Mouse (Mus musculus) ES-E14 (cell line): ENCODE data around the gene St3gal5. TPM values are rescaled to one million over a fixed set of nuclear protein-coding genes. Genes with fewer than 3 reads are reported as not detected.

Experiments
- DNase-seq: peaks from one replicate; pipeline ENCODE4 v3.0.0-alpha.2; 2013; ENCODE audit warnings: low read depth, low spot score
- H3K27ac ChIP-seq: 2 replicates; pipeline ENCODE4 v1.5.1; 2012; ENCODE audit warnings: low read depth, mild to moderate bottlenecking, low read length, moderate library complexity, mixed read lengths; ENCODE audit not compliant: poor library complexity, insufficient read depth, severe bottlenecking
- H3K36me3 ChIP-seq: 2 replicates; pipeline ENCODE4 v1.6.1; 2012; ENCODE audit warnings: mild to moderate bottlenecking, low read length, moderate library complexity, mixed read lengths; ENCODE audit not compliant: control insufficient read depth, poor library complexity, insufficient read depth, severe bottlenecking
- H3K4me1 ChIP-seq, 2 experiments: fragments of 150-350 bp in 1 of 2; sonication (generic) in 1 of 2; 2 replicates each; pipeline ENCODE4 v1.6.1; 2012; ENCODE audit warnings: low read length in 2 of 2, mild to moderate bottlenecking in 1 of 2, mixed read lengths in 1 of 2; ENCODE audit not compliant: control insufficient read depth in 2 of 2, insufficient read depth in 2 of 2, poor library complexity in 1 of 2
- H3K4me3 ChIP-seq, 2 experiments: fragments of 150-350 bp in 1 of 2; sonication (generic) in 1 of 2; 2 replicates each; pipeline ENCODE4 v1.5.1; 2012; ENCODE audit warnings: low read length in 2 of 2, low read depth in 1 of 2, mild to moderate bottlenecking in 1 of 2, mixed read lengths in 1 of 2; ENCODE audit not compliant: insufficient read depth in 1 of 2, poor library complexity in 1 of 2, severe bottlenecking in 1 of 2
- H3K9ac ChIP-seq: 2 replicates; pipeline ENCODE4 v1.6.1; 2012; ENCODE audit warnings: low read depth, mild to moderate bottlenecking, low read length, mixed read lengths; ENCODE audit not compliant: poor library complexity, insufficient read depth, severe bottlenecking
- H3K9me3 ChIP-seq: fragments of 150-350 bp; sonication (generic); 2 replicates; pipeline ENCODE4 v1.6.1; 2012; ENCODE audit warnings: low read depth, mild to moderate bottlenecking, low read length; ENCODE audit not compliant: control insufficient read depth, insufficient read depth
- CHD2 ChIP-seq: IDR thresholded peaks from 2 replicates; pipeline ENCODE4 v1.6.1; 2014; ENCODE audit warnings: mild to moderate bottlenecking, low read depth, low read length, inconsistent platforms
- HCFC1 ChIP-seq: IDR thresholded peaks from 2 replicates; pipeline ENCODE4 v1.6.1; 2012; ENCODE audit warnings: low read length, inconsistent platforms, borderline replicate concordance; ENCODE audit not compliant: insufficient read depth
- MAFK ChIP-seq: IDR thresholded peaks from 2 replicates; pipeline ENCODE4 v1.6.1; 2014; ENCODE audit warnings: mild to moderate bottlenecking, low read depth, low read length, inconsistent platforms; ENCODE audit not compliant: insufficient read depth
- ZC3H11A ChIP-seq: IDR thresholded peaks from 2 replicates; pipeline ENCODE4 v1.6.1; 2012; ENCODE audit warnings: low read depth, mild to moderate bottlenecking, inconsistent platforms, low read length, borderline replicate concordance
- ZNF384 ChIP-seq: IDR thresholded peaks from 2 replicates; pipeline ENCODE4 v1.6.1; 2012; ENCODE audit warnings: low read depth, low read length, inconsistent platforms
- in situ Hi-C, 2 experiments: fragments of 600-800 bp; cut with MboI; formaldehyde crosslinking; loops; one replicate each; pipeline ENCODE4 v1.15.1; 2025; ENCODE audit warnings: low sequenced_read_pairs in 2 of 2, inconsistent platforms in 1 of 2; ENCODE audit not compliant: unreplicated experiment in 2 of 2
- total RNA-seq: library from RNA; depleted of rRNA; stranded (reverse); fragments of 300-350 nt; gene quantifications from 2 replicates; pipeline ENCODE4 v1.2.3, GENCODE M21; 2012

St3gal5 gene
- total RNA-seq, 1 experiment: 13.3 TPM

DNA sequence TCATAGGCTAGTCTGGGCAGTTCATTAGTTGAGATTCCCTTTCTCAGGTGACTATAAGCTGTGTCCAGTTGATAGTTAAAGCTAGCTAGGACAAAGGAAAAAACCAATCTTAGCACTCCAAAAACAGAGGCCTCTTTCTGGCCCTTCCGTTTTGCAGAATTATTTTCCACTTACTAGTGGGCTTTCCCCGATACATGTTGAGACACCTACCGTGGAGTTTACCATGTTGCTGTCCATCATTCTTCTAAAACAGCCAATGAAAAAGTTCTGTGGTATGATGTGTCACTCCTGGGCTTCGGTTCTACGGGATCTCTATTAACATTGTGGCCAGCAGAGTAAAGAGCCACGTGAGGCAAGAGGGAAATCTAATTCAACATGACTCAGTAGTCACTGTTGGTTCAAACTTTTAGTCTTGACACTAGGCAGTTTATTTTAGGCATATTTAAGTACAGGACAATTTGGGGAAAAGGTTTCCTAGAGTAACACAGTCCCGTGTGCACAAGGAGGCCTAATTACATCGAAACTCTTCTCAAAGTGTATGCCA lies 35.4 kb downstream of the St3gal5 start:
- TF ChIP-seq ZC3H11A: no peak
- no peak for TF ChIP-seq ZNF384
- no peak for TF ChIP-seq HCFC1
- TF ChIP-seq MAFK: no peak
- in situ Hi-C loops: no loop called here
- Histone ChIP-seq H3K27ac (no peak overlapping the region), H3K9me3 (no peaks in the 10 kb centered on the region), H3K36me3 (no peaks in the 10 kb centered on the region; the same call in 1 of the 2 replicates), H3K4me1 (no peaks in the 10 kb centered on the region), H3K4me3 (no peak overlapping the region), H3K9ac (no peak overlapping the region)
- DNase-seq: no peak

DNA sequence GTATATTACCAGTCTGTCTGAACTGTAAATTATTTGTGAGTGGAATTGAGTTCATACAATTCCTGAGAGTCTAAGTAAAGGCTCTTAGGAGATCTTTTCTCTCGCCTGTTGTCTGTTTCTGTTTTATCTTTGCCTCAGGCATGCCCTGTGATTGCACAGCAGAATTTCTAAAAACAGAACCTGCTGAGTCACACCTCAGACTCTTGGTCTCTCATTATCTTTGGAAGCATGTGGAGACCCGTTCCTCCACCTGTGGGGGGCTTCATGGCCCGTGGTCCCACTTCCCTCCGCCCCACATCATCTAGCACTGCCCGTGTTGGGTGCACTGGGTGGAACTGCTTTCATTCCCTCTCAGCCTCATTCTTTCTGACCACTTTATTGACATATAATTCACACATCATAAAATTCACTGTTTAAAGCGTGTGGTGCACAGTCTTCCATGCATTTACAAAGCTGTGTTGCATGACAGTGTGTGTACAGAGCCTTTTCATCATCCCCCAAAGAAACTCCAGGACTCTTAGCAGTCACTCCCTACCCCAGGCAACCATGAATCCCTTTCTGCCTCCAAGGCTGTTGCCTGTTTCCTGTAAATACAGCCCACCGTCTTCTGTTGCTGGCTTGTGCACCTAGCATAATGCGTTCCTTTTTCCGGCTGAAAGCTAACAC lies 37.6 kb downstream of the St3gal5 start:
- no peaks in the 10 kb centered on the region for H3K4me1 ChIP-seq
- H3K27ac ChIP-seq: no peak overlapping the region
- DNase-seq: no peak
- no peak overlapping the region for H3K4me3 ChIP-seq
- H3K9me3 ChIP-seq: no peaks in the 10 kb centered on the region
- in situ Hi-C loops: no loop called here
- TF ChIP-seq MAFK (no peak), ZNF384 (no peak), CHD2 (no peak), HCFC1 (no peak), ZC3H11A (no peak)
- no peak overlapping the region for H3K9ac ChIP-seq
- H3K36me3 ChIP-seq: no peaks in the 10 kb centered on the region; the same call in 1 of the 2 replicates

DNA sequence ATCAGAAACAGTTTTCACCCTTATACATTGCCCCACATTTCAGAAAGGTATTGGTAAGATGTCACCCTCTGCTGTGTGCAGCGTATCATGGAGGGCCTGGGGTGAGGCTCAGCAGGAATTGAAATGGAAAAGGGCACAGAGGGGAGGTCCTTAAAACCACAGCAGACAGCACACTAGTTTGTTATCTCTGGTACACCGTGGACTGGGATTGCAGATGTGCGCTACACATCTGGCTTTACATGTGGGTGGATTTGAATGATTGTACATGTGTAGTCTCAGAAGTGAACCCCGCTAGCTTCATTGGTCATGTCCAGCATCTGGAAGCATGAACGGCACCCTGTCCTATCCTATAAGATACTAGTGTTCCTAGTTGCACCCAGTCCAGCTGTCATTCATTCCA lies 38.6 kb downstream of the St3gal5 start:
- TF ChIP-seq ZC3H11A (no peak), HCFC1 (no peak)
- Histone ChIP-seq H3K4me1 (no peaks in the 10 kb centered on the region), H3K27ac (no peak overlapping the region), H3K4me3 (no peak overlapping the region), H3K9ac (no peak overlapping the region), H3K9me3 (no peaks in the 10 kb centered on the region), H3K36me3 (no peaks in the 10 kb centered on the region; the same call in 1 of the 2 replicates)
- no peak for DNase-seq
- in situ Hi-C loops: no loop called here

DNA sequence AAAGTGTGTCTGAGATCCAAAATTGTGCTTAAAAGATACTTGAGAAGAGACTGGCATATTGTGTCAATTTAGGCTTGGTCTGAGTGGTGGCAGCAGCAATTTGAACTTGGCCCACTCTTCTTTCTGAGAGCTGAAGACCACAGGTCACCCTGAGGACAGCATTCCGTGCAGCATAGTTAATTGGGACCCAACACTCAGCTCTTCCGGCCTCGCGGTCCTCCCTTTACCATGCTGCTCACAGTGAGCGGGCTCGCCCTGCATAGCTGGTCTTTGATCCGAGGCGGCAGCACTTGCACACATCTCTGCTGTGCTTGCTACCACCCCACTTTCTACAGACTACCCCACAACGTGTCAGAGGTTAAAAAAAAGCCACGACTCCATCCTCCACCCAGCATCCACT lies 39.2 kb downstream of the St3gal5 start:
- Histone ChIP-seq H3K27ac (no peak overlapping the region), H3K9ac (no peak overlapping the region), H3K9me3 (no peaks in the 10 kb centered on the region), H3K36me3 (no peaks in the 10 kb centered on the region; the same call in 1 of the 2 replicates), H3K4me3 (no peak overlapping the region), H3K4me1 (no peaks in the 10 kb centered on the region)
- in situ Hi-C loops: no loop called here
- DNase-seq: no peak
- TF ChIP-seq HCFC1 (no peak), CHD2 (no peak), MAFK (no peak), ZC3H11A (no peak), ZNF384 (no peak)

DNA sequence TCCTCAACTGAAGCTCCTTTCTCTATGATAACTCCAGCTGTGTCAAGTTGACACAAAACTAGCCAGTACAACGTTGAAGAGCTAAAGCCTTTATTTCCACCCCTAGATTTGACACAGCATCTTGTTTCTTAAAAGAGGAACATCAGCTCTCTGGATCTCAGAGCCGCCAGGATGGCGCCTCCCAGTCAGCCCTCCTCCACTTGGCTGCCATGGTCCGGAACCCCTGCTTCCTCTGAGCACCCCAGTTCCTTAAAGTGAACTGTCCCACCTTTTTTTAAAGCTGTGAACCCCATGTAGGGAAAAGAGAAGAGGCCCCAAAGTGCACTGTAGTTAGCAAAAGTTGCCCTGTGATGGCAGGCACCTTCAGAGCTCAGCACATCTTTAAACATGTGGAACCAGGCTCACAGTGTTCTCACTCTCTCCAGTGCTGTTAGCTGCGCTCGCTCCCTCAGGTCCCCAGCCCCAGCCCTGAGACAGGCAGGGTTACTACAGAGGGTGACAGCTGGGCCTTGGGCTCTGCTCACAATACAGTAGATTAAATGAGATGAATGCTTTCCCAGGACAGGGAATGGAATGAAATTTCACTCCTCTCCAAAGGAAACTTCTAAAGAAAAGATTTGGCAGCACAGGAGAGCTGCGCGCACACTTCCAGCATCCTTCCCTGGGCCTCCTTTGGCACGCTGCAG lies 42.3 kb downstream of the St3gal5 start:
- H3K27ac ChIP-seq: no peak overlapping the region
- H3K4me1 ChIP-seq: no peaks in the 10 kb centered on the region
- TF ChIP-seq CHD2 (no peak), MAFK (no peak), HCFC1 (no peak), ZC3H11A (no peak), ZNF384 (no peak)
- H3K36me3 ChIP-seq: no peaks in the 10 kb centered on the region; the same call in 1 of the 2 replicates
- no peak overlapping the region for H3K9ac ChIP-seq
- no peak overlapping the region for H3K4me3 ChIP-seq
- in situ Hi-C loops: no loop called here
- DNase-seq: no peak
- H3K9me3 ChIP-seq: no peaks in the 10 kb centered on the region
